Mouse (Mus musculus) B cell, adult 67 days (primary cell): Measurements from ENCODE around the gene Vash2. TPM values are rescaled to one million over a fixed set of nuclear protein-coding genes. Genes with fewer than 3 reads are reported as not detected.

Experiments used
- total RNA-seq, 2 experiments: library from RNA; stranded (reverse); gene quantifications; 4 replicates each; pipeline ENCODE4 v1.2.4; 2023

Vash2 gene
- under 1 TPM; 0.68 to 0.84 TPM for total RNA-seq

GRCm38 (mm10) chr1:190979100-190979563 is at the start of gene Vash2:
Gene Vash2 (minus strand): TSS chr1:190979296.

GRCm38 (mm10) chr1:191026021-191026713 is 47.1 kb upstream of the Vash2 start, which contains the start of gene Flvcr1:
Gene Flvcr1 (minus strand): TSS chr1:191026158.

GRCm38 (mm10) chr1:190924812-190925211 is 54.3 kb downstream of the Vash2 start, which contains the start of gene Angel2:
Gene Angel2 (plus strand): TSS chr1:190925112.

GRCm38 (mm10) chr1:190911415-190912123 is 67.5 kb downstream of the Vash2 start, which contains the start of gene Rps6kc1:
Gene Rps6kc1 (minus strand): TSS chr1:190911770.

Other genes with a start within 250 kb of the Vash2 start
- 10 to 100 TPM; 10.2 to 13.6 TPM for gene Rps6kc1, start 67.5 kb downstream of the Vash2 start, total RNA-seq
- gene Angel2, start 54.2 kb downstream of the Vash2 start, total RNA-seq, result 10 to 100 TPM; 80.8 to 93.1 TPM
- 10 to 100 TPM; 17.8 to 18.6 TPM for gene Flvcr1, start 46.9 kb upstream of the Vash2 start, total RNA-seq
- not detected for gene Spata45, start 57.3 kb upstream of the Vash2 start, total RNA-seq
- gene Tatdn3, start 83.6 kb upstream of the Vash2 start, total RNA-seq, result 10 to 100 TPM; 10.1 to 19.4 TPM
- 1 to 10 TPM; 2.2 to 2.4 TPM for gene Nsl1, start 83.7 kb upstream of the Vash2 start, total RNA-seq
- gene Batf3, start 118.6 kb upstream of the Vash2 start, total RNA-seq, result 1 to 10 TPM in 1 of 2 experiments, not detected in 1; 1.5 TPM
- not detected for gene Fam71a, start 185.5 kb upstream of the Vash2 start, total RNA-seq
- 10 to 100 TPM; 19.4 to 47.7 TPM for gene Atf3, start 238.7 kb upstream of the Vash2 start, total RNA-seq